Mouse (Mus musculus) lung, postnatal 0 days (tissue): ENCODE measurements at regions not wholly inside any gene's neighbourhood (a gene's known extent, or its start where the extent isn't known, plus 50 kb on each side); places are given as distances from the start of the nearest gene placed in this dataset.

ENCODE experiments used
- CTCF ChIP-seq: IDR thresholded peaks from 2 replicates; pipeline ENCODE4 v1.5.1; 2016; ENCODE audit warnings: antibody characterized with exemption, mild to moderate bottlenecking
- EP300 ChIP-seq: IDR thresholded peaks from 2 replicates; pipeline ENCODE4 v1.6.1; 2016; ENCODE audit warnings: antibody characterized with exemption, mild to moderate bottlenecking, control low read depth

DNA sequence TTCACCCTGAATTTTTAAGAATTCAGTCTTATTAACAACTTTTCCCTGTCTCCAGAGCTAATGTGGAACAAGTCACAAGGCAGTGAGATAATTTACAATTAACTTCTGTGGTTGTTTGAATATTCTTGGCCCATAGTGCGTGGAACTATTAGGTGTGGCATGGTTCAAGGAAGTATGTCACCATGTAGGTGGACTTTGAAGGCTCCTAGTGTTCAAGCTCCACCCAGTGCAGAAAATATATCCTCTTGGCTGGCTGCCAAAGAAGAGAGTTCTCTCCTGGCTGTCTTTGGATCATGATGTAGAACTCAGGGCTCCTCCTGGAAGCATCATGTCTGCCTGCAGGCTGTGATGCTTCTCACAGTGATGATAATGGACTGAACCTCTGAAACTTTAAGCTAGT is 268.9 kb upstream of the Rarb start:
- TF ChIP-seq EP300, result no peak
- TF ChIP-seq CTCF, result no peak
